Mouse (Mus musculus) forebrain, embryonic 16.5 days (tissue): ENCODE data around the gene 1600015I10Rik. TPM values are rescaled to one million over a fixed set of nuclear protein-coding genes. Genes with fewer than 3 reads are reported as not detected.
"Not testable (repeated sequence)": the region's sequence is repeated elsewhere in the genome, so short reads cannot be mapped to it uniquely, and the experiment has no call there.

Experiments used
- ATAC-seq: fragments of 200-750 bp; cut with Nextera tagmentation; 2 replicates; pipeline ENCODE4 v1.8.0; 2017; ENCODE audit warnings: mild to moderate bottlenecking, moderate library complexity
- H3K27ac ChIP-seq: fragments of 300-500 bp; sonication (generic); 2 replicates; pipeline ENCODE4 v1.5.1; 2014; ENCODE audit warnings: low read length, control low read depth
- H3K27me3 ChIP-seq: fragments of 300-500 bp; sonication (generic); replicated peaks from 2 replicates; pipeline ENCODE4 v1.6.1; 2014; ENCODE audit warnings: low read length; ENCODE audit not compliant: control insufficient read depth, insufficient read depth
- H3K36me3 ChIP-seq: fragments of 300-500 bp; sonication (generic); 2 replicates; pipeline ENCODE4 v1.6.1; 2014; ENCODE audit not compliant: control insufficient read depth, insufficient read depth
- H3K4me1 ChIP-seq: fragments of 300-500 bp; sonication (generic); replicated peaks from 2 replicates; pipeline ENCODE4 v1.6.1; 2014; ENCODE audit warnings: low read length; ENCODE audit not compliant: control insufficient read depth, insufficient read depth
- H3K4me2 ChIP-seq: fragments of 300-500 bp; sonication (generic); 2 replicates; pipeline ENCODE4 v1.6.1; 2014; ENCODE audit warnings: mild to moderate bottlenecking, low read length, control low read depth
- H3K4me3 ChIP-seq: fragments of 300-500 bp; sonication (generic); replicated peaks from 2 replicates; pipeline ENCODE4 v1.5.1; 2014; ENCODE audit warnings: mild to moderate bottlenecking, low read length, control low read depth
- H3K9ac ChIP-seq: fragments of 300-500 bp; sonication (generic); replicated peaks from 2 replicates; pipeline ENCODE4 v1.6.1; 2014; ENCODE audit warnings: low read depth, low read length, control low read depth
- H3K9me3 ChIP-seq: fragments of 300-500 bp; sonication (generic); 2 replicates; pipeline ENCODE4 v1.6.1; 2016; ENCODE audit warnings: low read length; ENCODE audit not compliant: control insufficient read depth
- WGBS: fragments of 180-500 bp; shearing (Covaris S2); extraction: QIAGEN DNeasy Blood & Tissue Kit; methylation state at CpG from one replicate; pipeline ENCODE4 v1.1.7; 2014; 5-methylcytosine and 5-hydroxymethylcytosine counted together
- polyA plus RNA-seq: library from polyadenylated mRNA; unstranded; fragments of >200 nt; fragmentation: Nextera tagmentation; extraction: Ambion mirVana; gene quantifications from 2 replicates; pipeline ENCODE4 v1.2.1, GENCODE M21; 2015

1600015I10Rik gene
- polyA plus RNA-seq, 1 experiment from 2014 or later, result not detected

- Histone ChIP-seq H3K36me3 (no peaks in the 10 kb centered on the region), H3K4me1 (no peaks in the 10 kb centered on the region), H3K4me2 (no peak overlapping the region), H3K4me3 (no peak overlapping the region), H3K9me3 (no peaks in the 10 kb centered on the region), H3K9ac (no peak overlapping the region), H3K27me3 (no peaks in the 10 kb centered on the region), H3K27ac (no peak overlapping the region)
- ATAC-seq, result no peak
- 81% methylated on average over 4 of the region's 4 CpGs for WGBS
Measured at GRCm38 (mm10) chr6:48956785-48957184, 27.1 kb downstream of the 1600015I10Rik start.

- no peak overlapping the region for H3K4me3 ChIP-seq
- H3K36me3 ChIP-seq, result no peaks in the 10 kb centered on the region
- ATAC-seq, result no peak; the same call in 1 of the 2 replicates
- no peaks in the 10 kb centered on the region for H3K4me1 ChIP-seq
- no peak overlapping the region for H3K4me2 ChIP-seq
- no peak overlapping the region for H3K27ac ChIP-seq
- H3K9me3 ChIP-seq, result no peaks in the 10 kb centered on the region
- H3K27me3 ChIP-seq, result no peaks in the 10 kb centered on the region
- no peak overlapping the region for H3K9ac ChIP-seq
- 55% methylated on average over 1 of the region's 1 CpGs for WGBS
Measured at GRCm38 (mm10) chr6:48958053-48958452, 28.4 kb downstream of the 1600015I10Rik start.

- H3K9ac ChIP-seq, H3K4me1 ChIP-seq, H3K4me2 ChIP-seq, H3K9me3 ChIP-seq, H3K27me3 ChIP-seq, H3K4me3 ChIP-seq, H3K27ac ChIP-seq, ATAC-seq, H3K36me3 ChIP-seq: not testable (repeated sequence)
- WGBS, result 28% methylated on average over 7 of the region's 7 CpGs
Measured at GRCm38 (mm10) chr6:48959151-48959550, 29.5 kb downstream of the 1600015I10Rik start.

GRCm38 (mm10) chr6:48966696-48967095 is 37.0 kb downstream of the 1600015I10Rik start:
- not testable (repeated sequence) for H3K4me2 ChIP-seq, H3K36me3 ChIP-seq, H3K4me3 ChIP-seq, ATAC-seq, H3K27me3 ChIP-seq, H3K9ac ChIP-seq, H3K9me3 ChIP-seq, H3K4me1 ChIP-seq, H3K27ac ChIP-seq
- 85% methylated on average over 5 of the region's 5 CpGs for WGBS

GRCm38 (mm10) chr6:48967868-48968267 is 38.2 kb downstream of the 1600015I10Rik start:
- no peak for ATAC-seq
- no peak overlapping the region for H3K27ac ChIP-seq
- no peak overlapping the region for H3K9ac ChIP-seq

GRCm38 (mm10) chr6:48974663-48975062 is 45.0 kb downstream of the 1600015I10Rik start, which contains the start of gene Doxl2:
Doxl2 (plus strand) TSS chr6:48974963.
- no peaks in the 10 kb centered on the region for H3K4me1 ChIP-seq
- no peaks in the 10 kb centered on the region for H3K9me3 ChIP-seq
- no peak within 1 kb of the TSS for H3K27ac ChIP-seq
- H3K36me3 ChIP-seq, result no peaks in the 10 kb centered on the region
- no peak within 1 kb of the TSS for H3K4me2 ChIP-seq
- H3K4me3 ChIP-seq, result no peak within 1 kb of the TSS
- no peak for ATAC-seq
- 95% methylated on average over 2 of the region's 2 CpGs for WGBS
- 0 out of 2 replicates have a peak, but pooled peaks cover 1% of the 10 kb centered on the region for H3K27me3 ChIP-seq
- H3K9ac ChIP-seq, result no peak within 1 kb of the TSS

More at GRCm38 (mm10) chr6:48967868-48968267, 38.2 kb downstream of the 1600015I10Rik start:
- Histone ChIP-seq H3K4me2 (no peak overlapping the region), H3K36me3 (no peaks in the 10 kb centered on the region), H3K4me1 (no peaks in the 10 kb centered on the region), H3K4me3 (no peak overlapping the region), H3K27me3 (no peaks in the 10 kb centered on the region), H3K9me3 (no peaks in the 10 kb centered on the region)

- no peak overlapping the region for H3K9ac ChIP-seq
- H3K4me1 ChIP-seq, result no peaks in the 10 kb centered on the region
- H3K27me3 ChIP-seq, result 0 out of 2 replicates have a peak, but pooled peaks cover 3% of the 10 kb centered on the region
- H3K27ac ChIP-seq, result no peak overlapping the region
- no peaks in the 10 kb centered on the region for H3K9me3 ChIP-seq
- WGBS, result 56% methylated on average over 1 of the region's 1 CpGs
- ATAC-seq, result no peak
- H3K4me3 ChIP-seq, result no peak overlapping the region
- no peak overlapping the region for H3K4me2 ChIP-seq
- no peaks in the 10 kb centered on the region for H3K36me3 ChIP-seq
Measured at GRCm38 (mm10) chr6:48979616-48980015, 49.9 kb downstream of the 1600015I10Rik start.

- Histone ChIP-seq H3K27me3 (0 out of 2 replicates have a peak, but pooled peaks cover 3% of the 10 kb centered on the region), H3K27ac (no peak overlapping the region), H3K4me1 (no peaks in the 10 kb centered on the region), H3K36me3 (no peaks in the 10 kb centered on the region), H3K9me3 (no peaks in the 10 kb centered on the region), H3K4me3 (no peak overlapping the region), H3K9ac (no peak overlapping the region), H3K4me2 (no peak overlapping the region)
- no peak for ATAC-seq
- 80% methylated on average over 3 of the region's 3 CpGs for WGBS
Measured at GRCm38 (mm10) chr6:48982305-48982704, 52.6 kb downstream of the 1600015I10Rik start.
